Mouse (Mus musculus): ENCODE data around the gene Pcbp3. TPM values are rescaled to one million over a fixed set of nuclear protein-coding genes. Genes with fewer than 3 reads are reported as not detected.
A peak's percentile ranks its signal among the peaks of the same experiment; 100 is the strongest.
"Not testable (repeated sequence)": the region's sequence is repeated elsewhere in the genome, so short reads cannot be mapped to it uniquely, and the experiment has no call there.

The Pcbp3 gene
- polyA plus RNA-seq, 1 experiment from 2014 or later: 55.3 TPM

- H3K4me2 ChIP-seq (replicated peaks); ATAC-seq; H3K9me3 ChIP-seq; H3K9ac ChIP-seq (replicated peaks); H3K4me3 ChIP-seq (replicated peaks); H3K27ac ChIP-seq; H3K27me3 ChIP-seq; H3K36me3 ChIP-seq: not testable (repeated sequence)
- WGBS: 78% methylated on average over 6 of the region's 6 CpGs
- peaks cover 14% of the 10 kb centered on the region for H3K4me1 ChIP-seq (replicated peaks)
Observed at GRCm38 (mm10) chr10:76972318-76972717, 10.6 kb upstream of the Pcbp3 start.

GRCm38 (mm10) chr10:76970974-76971373, 9.3 kb upstream of the Pcbp3 start:
- no peak for ATAC-seq
- H3K36me3 ChIP-seq: no peaks in the 10 kb centered on the region
- H3K4me3 ChIP-seq (replicated peaks): no peak overlapping the region
- 0 out of 2 replicates have a peak, but pooled peaks cover 2% of the 10 kb centered on the region for H3K27me3 ChIP-seq
- H3K27ac ChIP-seq: no peak overlapping the region
- H3K4me1 ChIP-seq (replicated peaks): peaks cover 14% of the 10 kb centered on the region
- H3K9me3 ChIP-seq: no peaks in the 10 kb centered on the region
- no peak overlapping the region for H3K4me2 ChIP-seq (replicated peaks)
- WGBS: 91% methylated on average over 7 of the region's 7 CpGs
- H3K9ac ChIP-seq (replicated peaks): no peak overlapping the region

GRCm38 (mm10) chr10:76964436-76964835, 2.7 kb upstream of the Pcbp3 start:
- H3K27me3 ChIP-seq: no peaks in the 10 kb centered on the region

GRCm38 (mm10) chr10:76963997-76964396, 2.3 kb upstream of the Pcbp3 start:
- no peak overlapping the region for H3K4me3 ChIP-seq (replicated peaks)
- peaks cover 45% of the 10 kb centered on the region for H3K4me1 ChIP-seq (replicated peaks)
- H3K4me2 ChIP-seq (replicated peaks): peak overlapping the region; percentile 25; the same call in 1 of the 2 replicates
- no peak overlapping the region for H3K27ac ChIP-seq
- no peak overlapping the region for H3K9ac ChIP-seq (replicated peaks)
- no peaks in the 10 kb centered on the region for H3K27me3 ChIP-seq
- no peaks in the 10 kb centered on the region for H3K9me3 ChIP-seq
- WGBS: 40% methylated on average over 9 of the region's 9 CpGs
- ATAC-seq: no peak
- H3K36me3 ChIP-seq: no peaks in the 10 kb centered on the region

More at GRCm38 (mm10) chr10:76964436-76964835, 2.7 kb upstream of the Pcbp3 start:
- H3K4me2 ChIP-seq (replicated peaks): peak overlapping the region; percentile 25; the same call in 1 of the 2 replicates
- ATAC-seq: no peak
- 33% methylated on average over 6 of the region's 6 CpGs for WGBS
- no peak overlapping the region for H3K4me3 ChIP-seq (replicated peaks)
- 0 out of 2 replicates have a peak overlapping the region, but pooled peaks have one; percentile 11 for H3K27ac ChIP-seq
- no peaks in the 10 kb centered on the region for H3K36me3 ChIP-seq
- H3K9ac ChIP-seq (replicated peaks): no peak overlapping the region
- peaks cover 45% of the 10 kb centered on the region for H3K4me1 ChIP-seq (replicated peaks)
- H3K9me3 ChIP-seq: no peaks in the 10 kb centered on the region

- no peak overlapping the region for H3K27ac ChIP-seq
Observed at GRCm38 (mm10) chr10:76961156-76961555, 531 bp downstream of the Pcbp3 start.

GRCm38 (mm10) chr10:76958201-76958600, 3.5 kb downstream of the Pcbp3 start:
- H3K4me3 ChIP-seq (replicated peaks): no peak overlapping the region
- ATAC-seq: no peak
- H3K9ac ChIP-seq (replicated peaks): no peak overlapping the region
- no peak overlapping the region for H3K4me2 ChIP-seq (replicated peaks)
- no peaks in the 10 kb centered on the region for H3K36me3 ChIP-seq
- 60% methylated on average over 3 of the region's 3 CpGs for WGBS
- H3K4me1 ChIP-seq (replicated peaks): peaks cover 32% of the 10 kb centered on the region
- H3K27me3 ChIP-seq: no peaks in the 10 kb centered on the region
- no peak overlapping the region for H3K27ac ChIP-seq
- no peaks in the 10 kb centered on the region for H3K9me3 ChIP-seq

More at GRCm38 (mm10) chr10:76961156-76961555, 531 bp downstream of the Pcbp3 start:
- Histone ChIP-seq H3K4me1 (replicated peaks) (peaks cover 51% of the 10 kb centered on the region), H3K36me3 (no peaks in the 10 kb centered on the region), H3K27me3 (no peaks in the 10 kb centered on the region), H3K4me3 (replicated peaks) (peak overlapping the region; percentile 72), H3K9ac (replicated peaks) (peak overlapping the region; percentile 82), H3K4me2 (replicated peaks) (peak overlapping the region; percentile 95), H3K9me3 (no peaks in the 10 kb centered on the region)
- WGBS: 7% methylated on average over 11 of the region's 11 CpGs
- peak; percentile 17 for ATAC-seq

GRCm38 (mm10) chr10:76956200-76956599, 5.5 kb downstream of the Pcbp3 start:
- no peak for ATAC-seq
- H3K4me3 ChIP-seq (replicated peaks): no peak overlapping the region
- H3K36me3 ChIP-seq: no peaks in the 10 kb centered on the region
- no peak overlapping the region for H3K27ac ChIP-seq
- no peak overlapping the region for H3K4me2 ChIP-seq (replicated peaks)
- no peaks in the 10 kb centered on the region for H3K27me3 ChIP-seq
- peaks cover 24% of the 10 kb centered on the region for H3K4me1 ChIP-seq (replicated peaks)
- 20% methylated on average over 6 of the region's 6 CpGs for WGBS
- no peak overlapping the region for H3K9ac ChIP-seq (replicated peaks)
- H3K9me3 ChIP-seq: no peaks in the 10 kb centered on the region

- no peak overlapping the region for H3K4me2 ChIP-seq (replicated peaks)
- no peak overlapping the region for H3K4me3 ChIP-seq (replicated peaks)
- no peaks in the 10 kb centered on the region; the same call in 1 of the 2 replicates for H3K4me1 ChIP-seq (replicated peaks)
- no peaks in the 10 kb centered on the region for H3K36me3 ChIP-seq
- H3K9me3 ChIP-seq: no peaks in the 10 kb centered on the region
- no peak overlapping the region for H3K9ac ChIP-seq (replicated peaks)
- ATAC-seq: no peak
- 56% methylated on average over 4 of the region's 4 CpGs for WGBS
- no peak overlapping the region for H3K27ac ChIP-seq
- H3K27me3 ChIP-seq: no peaks in the 10 kb centered on the region
Observed at GRCm38 (mm10) chr10:76941038-76941437, 20.6 kb downstream of the Pcbp3 start.

GRCm38 (mm10) chr10:76936827-76937226, 24.9 kb downstream of the Pcbp3 start:
- WGBS: 94% methylated on average over 6 of the region's 6 CpGs
- Histone ChIP-seq H3K4me1 (replicated peaks) (no peaks in the 10 kb centered on the region; the same call in 1 of the 2 replicates), H3K36me3 (no peaks in the 10 kb centered on the region), H3K9ac (replicated peaks) (no peak overlapping the region), H3K4me2 (replicated peaks) (no peak overlapping the region), H3K4me3 (replicated peaks) (no peak overlapping the region), H3K27me3 (no peaks in the 10 kb centered on the region), H3K27ac (no peak overlapping the region), H3K9me3 (no peaks in the 10 kb centered on the region)
- no peak for ATAC-seq

- WGBS: 64% methylated on average over 5 of the region's 5 CpGs
- Histone ChIP-seq H3K4me3 (replicated peaks) (no peak overlapping the region), H3K36me3 (no peaks in the 10 kb centered on the region), H3K4me1 (replicated peaks) (no peaks in the 10 kb centered on the region; the same call in 1 of the 2 replicates), H3K27ac (no peak overlapping the region), H3K27me3 (no peaks in the 10 kb centered on the region), H3K9me3 (no peaks in the 10 kb centered on the region), H3K4me2 (replicated peaks) (no peak overlapping the region), H3K9ac (replicated peaks) (no peak overlapping the region)
- ATAC-seq: no peak
Observed at GRCm38 (mm10) chr10:76934805-76935204, 26.9 kb downstream of the Pcbp3 start.

GRCm38 (mm10) chr10:76931794-76932193, 29.9 kb downstream of the Pcbp3 start:
- Histone ChIP-seq H3K27ac (no peak overlapping the region), H3K9ac (replicated peaks) (no peak overlapping the region), H3K4me1 (replicated peaks) (no peaks in the 10 kb centered on the region), H3K4me2 (replicated peaks) (no peak overlapping the region), H3K36me3 (no peaks in the 10 kb centered on the region), H3K27me3 (no peaks in the 10 kb centered on the region), H3K9me3 (no peaks in the 10 kb centered on the region), H3K4me3 (replicated peaks) (no peak overlapping the region)
- WGBS: 94% methylated on average over 1 of the region's 1 CpGs
- no peak for ATAC-seq

GRCm38 (mm10) chr10:76931122-76931521, 30.6 kb downstream of the Pcbp3 start:
- H3K9me3 ChIP-seq: no peaks in the 10 kb centered on the region
- 88% methylated on average over 6 of the region's 6 CpGs for WGBS
- ATAC-seq: no peak
- H3K4me1 ChIP-seq (replicated peaks): no peaks in the 10 kb centered on the region
- no peak overlapping the region for H3K4me3 ChIP-seq (replicated peaks)
- no peaks in the 10 kb centered on the region for H3K27me3 ChIP-seq
- H3K4me2 ChIP-seq (replicated peaks): no peak overlapping the region
- no peak overlapping the region for H3K27ac ChIP-seq
- H3K36me3 ChIP-seq: no peaks in the 10 kb centered on the region
- H3K9ac ChIP-seq (replicated peaks): no peak overlapping the region

- Histone ChIP-seq H3K4me3 (replicated peaks) (no peak overlapping the region), H3K27me3 (no peaks in the 10 kb centered on the region), H3K9me3 (peaks cover under 1% of the 10 kb centered on the region; the same call in 1 of the 2 replicates), H3K9ac (replicated peaks) (no peak overlapping the region), H3K36me3 (0 out of 2 replicates have a peak, but pooled peaks cover 1% of the 10 kb centered on the region), H3K27ac (no peak overlapping the region), H3K4me2 (replicated peaks) (no peak overlapping the region), H3K4me1 (replicated peaks) (no peaks in the 10 kb centered on the region)
- no peak for ATAC-seq
- 90% methylated on average over 2 of the region's 2 CpGs for WGBS
Observed at GRCm38 (mm10) chr10:76924441-76924840, 37.2 kb downstream of the Pcbp3 start.

Measured in midbrain, embryonic 13.5 days (tissue).